Mouse (Mus musculus): Measurements from ENCODE around the gene Uox.

The Uox gene

GRCm38 (mm10) chr3:146580039-146580729 lies 10.0 kb downstream of the Uox start:
- no peak for ATAC-seq (ENCODE audit: insufficient number of reproducible peaks, low FRiP score, low TSS enrichment)

GRCm38 (mm10) chr3:146583478-146583877 lies 13.3 kb downstream of the Uox start:
- no peak for ATAC-seq (ENCODE audit: insufficient number of reproducible peaks, low FRiP score, low TSS enrichment)

DNA sequence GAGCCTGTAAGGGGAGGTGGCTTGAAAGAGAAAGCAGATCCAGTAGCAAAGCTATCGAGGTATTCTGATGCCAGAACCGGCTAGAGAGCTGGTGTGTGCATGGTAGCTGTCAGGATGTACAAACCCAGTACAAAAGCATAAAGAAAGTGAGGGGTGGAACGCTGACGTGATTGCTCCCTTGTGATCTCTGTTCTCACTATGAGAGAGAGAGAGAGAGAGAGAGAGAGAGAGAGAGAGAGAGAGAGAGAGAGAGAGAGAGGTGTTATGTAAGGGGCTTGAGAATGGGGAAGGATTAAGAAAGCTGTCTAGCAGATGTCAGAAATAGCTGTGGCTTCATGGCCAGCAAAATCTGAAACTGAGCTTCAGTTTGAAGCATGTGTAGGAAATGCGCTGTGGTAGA lies 13.7 kb downstream of the Uox start:
- ATAC-seq (ENCODE audit: insufficient number of reproducible peaks, low FRiP score, low TSS enrichment), result no peak

- no peak for ATAC-seq (ENCODE audit: insufficient number of reproducible peaks, low FRiP score, low TSS enrichment)
Observed at GRCm38 (mm10) chr3:146586616-146587015, 16.4 kb downstream of the Uox start.

GRCm38 (mm10) chr3:146589523-146589922 lies 19.3 kb downstream of the Uox start:
- ATAC-seq (ENCODE audit: insufficient number of reproducible peaks, low FRiP score, low TSS enrichment), result no peak

DNA sequence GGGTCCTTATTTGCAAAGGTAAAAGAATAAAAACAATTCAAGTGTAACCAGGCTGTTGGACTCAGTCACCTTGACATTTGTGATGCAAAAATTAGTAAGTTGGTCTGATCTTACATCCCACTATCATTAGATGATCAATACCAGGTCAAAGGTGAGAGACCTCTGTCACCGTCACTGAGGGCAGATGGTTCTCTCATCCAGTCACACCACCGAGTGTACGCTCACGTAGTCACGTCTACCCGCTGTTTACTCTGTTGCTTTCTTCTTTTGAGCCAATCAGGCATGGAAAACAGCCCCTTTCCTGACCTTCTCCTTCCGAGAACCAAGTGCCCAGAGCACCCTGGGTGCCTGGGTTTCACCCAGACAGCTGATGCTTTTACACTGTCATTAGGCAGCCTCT lies 20.9 kb downstream of the Uox start:
- ATAC-seq (ENCODE audit: insufficient number of reproducible peaks, low FRiP score, low TSS enrichment), result no peak

DNA sequence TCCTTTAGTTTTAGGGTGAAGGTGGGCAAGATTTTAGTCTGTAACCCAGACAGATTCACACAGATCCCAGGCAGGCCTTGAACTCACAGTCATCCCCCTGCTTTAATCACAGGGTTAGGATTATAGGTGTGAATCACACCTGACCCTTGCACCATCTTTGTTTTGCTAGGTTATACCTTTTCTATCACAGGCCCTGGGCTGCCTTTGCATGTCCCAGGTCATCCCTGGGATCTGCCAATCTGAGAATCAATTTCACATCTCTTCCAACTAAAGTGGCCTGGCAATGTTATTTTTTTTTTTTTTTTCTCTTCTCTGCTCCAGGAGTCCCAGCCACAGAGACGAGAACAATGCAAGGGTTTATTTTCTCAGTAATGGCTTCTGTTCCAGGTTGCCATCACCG lies 21.4 kb downstream of the Uox start:
- no peak for ATAC-seq (ENCODE audit: insufficient number of reproducible peaks, low FRiP score, low TSS enrichment)

GRCm38 (mm10) chr3:146595440-146595839 lies 25.2 kb downstream of the Uox start:
- no peak for ATAC-seq (ENCODE audit: insufficient number of reproducible peaks, low FRiP score, low TSS enrichment)

DNA sequence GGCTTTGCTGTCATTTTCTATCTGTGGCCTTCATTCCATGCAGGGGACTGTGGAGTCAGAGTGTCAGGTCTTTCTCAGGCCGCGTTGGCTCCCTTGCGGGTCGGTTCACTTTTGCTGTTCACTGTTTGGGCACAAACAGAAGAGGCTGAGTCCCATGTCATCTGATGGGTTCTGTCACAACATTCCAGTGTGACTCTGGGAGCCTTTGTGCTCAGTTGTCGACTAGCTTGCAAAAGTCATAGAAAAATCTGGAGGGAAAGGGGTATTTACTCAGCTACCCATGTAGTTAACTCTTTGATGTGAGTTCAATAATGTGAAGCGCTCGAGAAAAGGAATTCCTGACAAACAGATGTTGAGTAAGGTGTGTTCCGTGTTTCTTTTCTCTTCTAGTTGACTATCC lies 26.2 kb downstream of the Uox start:
- no peak for ATAC-seq (ENCODE audit: insufficient number of reproducible peaks, low FRiP score, low TSS enrichment)

DNA sequence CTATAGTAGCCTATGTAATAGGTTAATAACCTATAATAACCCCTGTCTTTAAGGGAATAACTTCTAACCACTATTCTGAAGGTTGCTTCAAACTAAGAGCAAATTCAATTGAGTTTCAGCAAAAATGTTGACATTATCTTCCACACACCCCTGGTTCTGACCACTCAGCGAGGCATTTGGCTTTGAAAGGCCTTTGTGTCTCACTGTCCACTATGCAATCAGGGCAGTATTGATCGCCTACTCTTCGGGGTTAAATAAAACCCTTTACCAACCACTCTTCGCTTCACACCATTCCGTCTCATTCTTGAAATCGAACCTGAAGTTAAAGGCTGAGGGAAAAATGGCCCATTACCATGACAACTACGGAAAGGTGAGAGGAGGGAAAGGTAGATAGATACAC lies 26.6 kb downstream of the Uox start:
- no peak for ATAC-seq (ENCODE audit: insufficient number of reproducible peaks, low FRiP score, low TSS enrichment)

DNA sequence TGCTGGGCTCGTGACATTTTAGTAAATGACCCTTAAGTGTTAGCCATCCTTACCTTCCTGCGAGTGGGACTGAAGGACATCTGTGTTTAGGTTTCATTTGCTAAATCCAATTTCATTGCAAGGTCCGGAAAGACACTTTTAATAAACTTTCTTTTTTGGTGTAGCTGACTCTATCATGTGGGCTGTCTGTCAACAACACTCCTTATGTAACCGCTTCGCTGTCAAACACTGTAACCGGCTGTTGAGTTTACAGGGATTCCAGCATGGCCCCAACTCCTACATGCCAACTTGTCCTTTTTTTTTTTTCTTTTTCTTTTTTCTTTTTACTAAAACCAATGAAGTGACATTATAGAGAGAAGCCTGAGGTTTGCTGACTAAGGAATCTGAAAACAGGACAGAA lies 28.2 kb downstream of the Uox start:
- no peak for ATAC-seq (ENCODE audit: insufficient number of reproducible peaks, low FRiP score, low TSS enrichment)

GRCm38 (mm10) chr3:146599198-146599900 lies 29.1 kb downstream of the Uox start:
- no peak for ATAC-seq (ENCODE audit: insufficient number of reproducible peaks, low FRiP score, low TSS enrichment)

- no peak for ATAC-seq (ENCODE audit: insufficient number of reproducible peaks, low FRiP score, low TSS enrichment)
Observed at GRCm38 (mm10) chr3:146601205-146601604, 31.0 kb downstream of the Uox start.

GRCm38 (mm10) chr3:146602531-146602930 lies 32.3 kb downstream of the Uox start:
- no peak for ATAC-seq (ENCODE audit: insufficient number of reproducible peaks, low FRiP score, low TSS enrichment)

DNA sequence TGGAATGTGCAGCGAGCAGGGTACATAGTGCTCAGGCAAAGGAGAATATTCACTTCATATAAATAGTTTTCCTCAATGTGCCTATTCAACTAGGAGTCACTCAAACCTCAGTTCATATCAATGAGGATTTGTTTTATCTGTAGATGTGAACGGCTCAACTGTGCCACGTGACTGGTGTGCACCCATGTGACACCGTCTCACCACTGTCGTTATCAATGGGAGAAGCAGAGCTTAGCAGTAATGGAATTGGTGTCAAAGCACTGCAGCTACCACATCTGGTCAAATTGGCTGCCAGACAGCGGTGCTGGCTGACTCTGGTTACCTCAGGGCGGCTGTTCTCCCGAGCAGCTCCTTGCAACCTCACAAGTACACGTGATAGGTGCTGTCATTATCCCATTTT lies 34.4 kb downstream of the Uox start:
- no peak for ATAC-seq (ENCODE audit: insufficient number of reproducible peaks, low FRiP score, low TSS enrichment)

GRCm38 (mm10) chr3:146607368-146607767 lies 37.1 kb downstream of the Uox start:
- no peak for ATAC-seq (ENCODE audit: insufficient number of reproducible peaks, low FRiP score, low TSS enrichment)

GRCm38 (mm10) chr3:146610322-146610721 lies 40.1 kb downstream of the Uox start:
- no peak for ATAC-seq (ENCODE audit: insufficient number of reproducible peaks, low FRiP score, low TSS enrichment)

- ATAC-seq (ENCODE audit: insufficient number of reproducible peaks, low FRiP score, low TSS enrichment), result no peak
Observed at GRCm38 (mm10) chr3:146611261-146611660, 41.0 kb downstream of the Uox start.

DNA sequence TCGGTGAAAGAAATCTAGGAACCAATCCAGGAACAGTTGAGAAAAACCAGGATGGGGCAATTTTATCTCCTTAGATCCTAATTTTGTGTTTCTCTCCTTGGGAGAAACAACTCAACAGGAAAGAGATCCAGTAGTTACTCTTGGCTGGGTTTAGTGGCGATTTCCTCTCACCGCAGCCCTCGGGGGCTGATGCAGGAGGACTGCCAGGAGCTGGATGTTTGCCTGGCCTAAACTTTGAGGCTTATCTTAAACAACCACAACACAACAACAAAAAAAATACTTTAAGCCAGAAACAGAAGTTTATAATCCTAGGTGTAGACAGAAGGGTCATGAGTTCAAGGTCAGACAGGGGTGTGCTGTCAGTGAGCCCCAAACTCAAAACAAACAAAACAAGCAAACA lies 41.6 kb downstream of the Uox start:
- ATAC-seq (ENCODE audit: insufficient number of reproducible peaks, low FRiP score, low TSS enrichment), result no peak

- no peak for ATAC-seq (ENCODE audit: insufficient number of reproducible peaks, low FRiP score, low TSS enrichment)
Observed at GRCm38 (mm10) chr3:146615496-146615895, 45.3 kb downstream of the Uox start, which contains the start of gene Dnase2b. Gene Dnase2b, minus strand, starts transcription at chr3:146615596.

DNA sequence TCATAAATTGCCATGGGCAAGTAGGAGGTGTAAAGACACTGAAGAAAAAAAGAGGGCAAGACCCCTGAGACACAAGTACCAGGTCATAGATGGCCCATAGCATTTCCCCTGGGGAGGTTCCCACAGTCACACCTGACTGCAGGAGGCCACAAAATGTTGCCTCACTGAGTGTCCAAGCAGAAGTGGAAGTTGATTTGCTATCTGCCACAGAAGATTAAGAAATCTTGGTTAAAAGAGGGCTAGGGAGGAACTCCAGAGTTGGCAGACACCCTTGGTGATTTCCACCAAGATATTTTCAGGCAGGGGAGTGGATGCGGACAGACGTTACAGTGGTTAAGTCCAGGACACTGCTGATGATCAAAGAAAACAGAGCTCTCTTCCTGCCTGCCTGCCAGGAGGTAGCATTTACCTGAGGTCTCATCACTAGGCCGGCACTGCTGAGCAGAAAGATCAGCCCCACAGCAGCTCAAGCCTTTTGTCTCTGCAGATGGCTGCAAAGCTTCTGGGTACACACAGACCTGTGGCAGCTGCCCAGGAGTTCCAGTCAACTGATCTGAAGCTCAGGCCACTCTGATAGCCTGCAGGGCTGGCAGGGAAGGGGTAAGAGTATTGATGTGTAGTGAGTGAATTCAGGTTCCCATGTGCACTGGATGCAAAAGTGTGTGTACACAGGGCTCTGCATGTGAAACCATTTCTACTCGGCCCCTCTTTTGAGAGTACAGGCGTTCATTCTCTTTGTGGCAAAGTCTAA lies 46.5 kb downstream of the Uox start:
- no peak for ATAC-seq (ENCODE audit: insufficient number of reproducible peaks, low FRiP score, low TSS enrichment)
